Mouse (Mus musculus) neural tube, embryonic 15.5 days (tissue): Measurements from ENCODE around the gene Rxra. TPM values are rescaled to one million over a fixed set of nuclear protein-coding genes. Genes with fewer than 3 reads are reported as not detected.
A peak's percentile ranks its signal among the peaks of the same experiment; 100 is the strongest.

Source experiments
- ATAC-seq: fragments of 200-750 bp; cut with Nextera tagmentation; 2 replicates; pipeline ENCODE4 v1.8.0; 2017; ENCODE audit warnings: mild to moderate bottlenecking, moderate TSS enrichment, moderate library complexity; ENCODE audit not compliant: low FRiP score
- H3K27ac ChIP-seq: fragments of 300-500 bp; sonication (generic); replicated peaks from 2 replicates; pipeline ENCODE4 v1.5.1; 2015; ENCODE audit warnings: mild to moderate bottlenecking, inconsistent platforms
- H3K27me3 ChIP-seq: fragments of 300-500 bp; sonication (generic); replicated peaks from 2 replicates; pipeline ENCODE4 v1.6.1; 2015; ENCODE audit warnings: inconsistent platforms
- H3K36me3 ChIP-seq: fragments of 300-500 bp; sonication (generic); 2 replicates; pipeline ENCODE4 v1.6.1; 2015; ENCODE audit warnings: inconsistent platforms
- H3K4me1 ChIP-seq: fragments of 300-500 bp; sonication (generic); 2 replicates; pipeline ENCODE4 v1.6.1; 2015; ENCODE audit warnings: inconsistent platforms
- H3K4me2 ChIP-seq: fragments of 300-500 bp; sonication (generic); 2 replicates; pipeline ENCODE4 v1.6.1; 2015; ENCODE audit warnings: inconsistent platforms, mild to moderate bottlenecking, moderate library complexity
- H3K4me3 ChIP-seq: fragments of 300-500 bp; sonication (generic); replicated peaks from 2 replicates; pipeline ENCODE4 v1.5.1; 2015; ENCODE audit warnings: mild to moderate bottlenecking, inconsistent platforms
- H3K9ac ChIP-seq: fragments of 300-500 bp; sonication (generic); replicated peaks from 2 replicates; pipeline ENCODE4 v1.6.1; 2015; ENCODE audit warnings: mild to moderate bottlenecking, inconsistent platforms
- H3K9me3 ChIP-seq: fragments of 300-500 bp; sonication (generic); replicated peaks from 2 replicates; pipeline ENCODE4 v1.6.1; 2016; ENCODE audit warnings: inconsistent platforms
- WGBS: fragments of 180-500 bp; shearing (Covaris S2); methylation state at CpG from one replicate; pipeline ENCODE4 v1.1.7; 2015; ENCODE audit warnings: mixed read lengths; 5-methylcytosine and 5-hydroxymethylcytosine counted together
- polyA plus RNA-seq: library from polyadenylated mRNA; unstranded; fragments of >200 nt; fragmentation: Nextera tagmentation; extraction: Ambion mirVana; gene quantifications from 2 replicates; pipeline ENCODE4 v1.2.1, GENCODE M21; 2015

Gene Rxra
- polyA plus RNA-seq, 1 experiment from 2014 or later, result 3.6 TPM

- no peak overlapping the region for H3K4me2 ChIP-seq
- ATAC-seq, result no peak
- 88% methylated on average over 4 of the region's 4 CpGs for WGBS
Observed at GRCm38 (mm10) chr2:27729009-27729408, 52.8 kb downstream of the Rxra start.

GRCm38 (mm10) chr2:27730002-27730905, 54.0 kb downstream of the Rxra start:
- WGBS, result 73% methylated on average over 13 of the region's 13 CpGs
- Histone ChIP-seq H3K27ac (no peak overlapping the region), H3K4me1 (peaks cover 38% of the 10 kb centered on the region), H3K9me3 (no peaks in the 10 kb centered on the region), H3K9ac (no peak overlapping the region), H3K4me2 (no peak overlapping the region), H3K27me3 (no peaks in the 10 kb centered on the region), H3K4me3 (no peak overlapping the region), H3K36me3 (no peaks in the 10 kb centered on the region)
- no peak for ATAC-seq

More at GRCm38 (mm10) chr2:27729009-27729408, 52.8 kb downstream of the Rxra start:
- Histone ChIP-seq H3K27ac (no peak overlapping the region), H3K4me1 (peaks cover 28% of the 10 kb centered on the region), H3K27me3 (no peaks in the 10 kb centered on the region), H3K9me3 (no peaks in the 10 kb centered on the region), H3K36me3 (no peaks in the 10 kb centered on the region), H3K9ac (no peak overlapping the region), H3K4me3 (no peak overlapping the region)

- Histone ChIP-seq H3K4me2 (no peak overlapping the region), H3K4me3 (no peak overlapping the region), H3K9me3 (no peaks in the 10 kb centered on the region), H3K9ac (no peak overlapping the region), H3K27ac (no peak overlapping the region), H3K27me3 (no peaks in the 10 kb centered on the region), H3K36me3 (no peaks in the 10 kb centered on the region), H3K4me1 (peaks cover 33% of the 10 kb centered on the region)
- ATAC-seq, result no peak
- 69% methylated on average over 2 of the region's 2 CpGs for WGBS
Observed at GRCm38 (mm10) chr2:27733021-27733420, 56.8 kb downstream of the Rxra start.

GRCm38 (mm10) chr2:27734328-27734727, 58.1 kb downstream of the Rxra start:
- no peak for ATAC-seq
- Histone ChIP-seq H3K27me3 (no peaks in the 10 kb centered on the region), H3K9ac (no peak overlapping the region), H3K36me3 (no peaks in the 10 kb centered on the region), H3K4me1 (peaks cover 41% of the 10 kb centered on the region), H3K4me3 (no peak overlapping the region), H3K27ac (peak overlapping the region; percentile 11; the same call in 1 of the 2 replicates), H3K4me2 (no peak overlapping the region), H3K9me3 (no peaks in the 10 kb centered on the region)
- WGBS, result 0% methylated on average over 1 of the region's 1 CpGs

DNA sequence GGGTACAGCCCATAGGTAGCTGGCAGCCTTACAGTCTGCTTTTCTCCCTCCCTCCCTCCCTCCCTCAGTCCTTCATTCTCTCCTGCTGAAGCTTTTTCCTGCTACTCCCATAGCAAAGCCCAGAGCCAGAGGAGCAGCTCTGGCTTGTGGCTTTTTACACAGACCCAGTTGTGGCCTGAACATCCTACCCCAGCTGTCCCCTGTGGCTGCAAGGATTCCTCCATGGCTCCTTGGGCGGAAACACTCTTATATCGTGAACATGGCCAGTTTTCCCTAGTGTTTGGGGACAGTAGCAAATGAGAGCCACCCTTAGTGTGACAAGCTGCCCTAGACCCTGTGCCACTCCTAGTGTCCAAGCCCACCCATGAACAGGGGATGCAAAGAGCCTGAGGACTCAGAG, 58.6 kb downstream of the Rxra start:
- WGBS, result 89% methylated on average over 2 of the region's 2 CpGs
- Histone ChIP-seq H3K4me3 (no peak overlapping the region), H3K27ac (peak overlapping the region; percentile 11; the same call in 1 of the 2 replicates), H3K4me1 (peaks cover 46% of the 10 kb centered on the region), H3K9ac (no peak overlapping the region), H3K9me3 (no peaks in the 10 kb centered on the region), H3K4me2 (no peak overlapping the region), H3K36me3 (no peaks in the 10 kb centered on the region), H3K27me3 (no peaks in the 10 kb centered on the region)
- no peak for ATAC-seq

DNA sequence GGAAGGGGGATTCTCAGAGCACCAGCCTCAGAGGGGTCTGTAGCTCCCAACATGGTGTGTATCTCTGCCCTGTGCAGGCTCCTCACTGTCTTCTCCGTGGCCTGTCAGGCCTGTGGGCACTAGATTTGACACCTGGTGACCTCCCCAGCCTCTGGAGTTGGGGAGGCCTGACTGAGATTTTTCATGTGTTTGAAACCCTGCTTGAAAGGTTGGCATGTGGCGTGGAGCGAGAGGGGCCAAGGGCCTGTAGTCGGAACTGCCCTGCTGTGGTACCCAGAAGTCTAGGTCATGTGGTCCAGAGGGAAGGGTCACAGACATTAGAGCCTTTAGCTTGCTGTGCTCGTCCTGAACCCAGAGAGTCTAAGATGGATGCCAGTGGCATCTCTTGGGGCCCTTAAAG, 60.6 kb downstream of the Rxra start:
- Histone ChIP-seq H3K9ac (no peak overlapping the region), H3K4me3 (no peak overlapping the region), H3K4me1 (peaks cover 61% of the 10 kb centered on the region), H3K9me3 (no peaks in the 10 kb centered on the region), H3K36me3 (no peaks in the 10 kb centered on the region), H3K27ac (no peak overlapping the region), H3K27me3 (no peaks in the 10 kb centered on the region), H3K4me2 (no peak overlapping the region)
- ATAC-seq, result no peak
- WGBS, result 92% methylated on average over 5 of the region's 5 CpGs

DNA sequence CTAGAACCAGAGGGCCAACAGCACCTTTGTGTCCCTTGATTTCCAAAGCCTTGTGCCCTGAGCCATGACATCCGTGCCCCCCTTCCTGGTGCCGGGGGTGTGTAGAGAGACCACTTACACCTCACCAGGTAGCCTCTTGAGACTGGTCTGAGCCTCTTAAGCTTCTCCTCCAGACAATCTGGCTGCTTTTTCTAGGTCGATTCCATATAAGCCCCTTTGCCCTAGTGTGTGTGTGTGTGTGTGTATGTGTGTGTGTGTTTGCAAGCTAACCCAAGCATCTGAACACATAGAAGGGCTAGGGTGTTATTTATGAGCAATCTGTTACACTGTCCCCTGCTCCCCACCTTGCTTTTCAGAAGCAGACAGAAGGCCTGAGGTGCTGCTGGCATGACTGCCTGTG, 62.2 kb downstream of the Rxra start:
- no peak overlapping the region for H3K4me3 ChIP-seq
- peaks cover 45% of the 10 kb centered on the region for H3K4me1 ChIP-seq
- H3K36me3 ChIP-seq, result no peaks in the 10 kb centered on the region
- no peak overlapping the region for H3K9ac ChIP-seq
- WGBS, result 88% methylated on average over 3 of the region's 3 CpGs
- H3K9me3 ChIP-seq, result no peaks in the 10 kb centered on the region
- H3K27ac ChIP-seq, result no peak overlapping the region
- H3K4me2 ChIP-seq, result no peak overlapping the region
- ATAC-seq, result no peak
- no peaks in the 10 kb centered on the region for H3K27me3 ChIP-seq

DNA sequence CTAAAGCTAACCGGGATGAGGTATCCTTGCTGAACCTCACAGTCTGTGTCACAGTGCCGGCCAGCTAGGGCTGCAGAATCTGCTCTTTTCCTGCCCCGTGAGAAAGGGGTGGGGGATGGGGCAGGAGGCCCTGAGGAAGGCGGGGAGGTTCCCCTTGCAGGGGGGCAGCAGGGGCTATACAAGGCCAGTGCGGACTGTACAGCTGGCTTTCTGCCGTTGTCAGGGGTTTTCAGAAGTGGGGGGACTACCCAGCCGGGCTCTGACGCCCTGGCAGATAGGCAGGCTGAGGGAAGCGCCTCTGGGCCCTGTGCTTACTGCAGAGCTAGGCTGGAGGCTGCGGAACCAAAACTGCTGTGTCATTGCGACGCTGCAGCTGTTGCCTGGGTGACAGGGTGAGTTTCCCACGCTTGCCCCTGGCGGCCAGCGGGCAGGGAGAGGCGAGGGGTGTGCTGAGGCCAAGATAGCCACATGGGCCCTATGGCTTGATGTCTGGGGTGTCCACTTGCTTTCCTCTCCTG, 63.9 kb downstream of the Rxra start:
- Histone ChIP-seq H3K9ac (no peak overlapping the region), H3K4me1 (peaks cover 43% of the 10 kb centered on the region), H3K4me3 (no peak overlapping the region), H3K27ac (peak overlapping the region; percentile 52), H3K27me3 (no peaks in the 10 kb centered on the region), H3K36me3 (no peaks in the 10 kb centered on the region), H3K4me2 (peak overlapping the region; percentile 28), H3K9me3 (no peaks in the 10 kb centered on the region)
- WGBS, result 3% methylated on average over 16 of the region's 16 CpGs
- ATAC-seq, result peak; percentile 81

- H3K27me3 ChIP-seq, result no peaks in the 10 kb centered on the region
- H3K9me3 ChIP-seq, result no peaks in the 10 kb centered on the region
- ATAC-seq, result no peak
- no peak overlapping the region for H3K27ac ChIP-seq
- H3K36me3 ChIP-seq, result no peaks in the 10 kb centered on the region
- peaks cover 67% of the 10 kb centered on the region for H3K4me1 ChIP-seq
- WGBS, result 100% methylated on average over 1 of the region's 1 CpGs
- no peak overlapping the region for H3K9ac ChIP-seq
- no peak overlapping the region for H3K4me3 ChIP-seq
- no peak overlapping the region for H3K4me2 ChIP-seq
Observed at GRCm38 (mm10) chr2:27743177-27743576, 66.9 kb downstream of the Rxra start.

GRCm38 (mm10) chr2:27743863-27744611, 67.8 kb downstream of the Rxra start:
- no peaks in the 10 kb centered on the region for H3K27me3 ChIP-seq
- no peak overlapping the region for H3K4me3 ChIP-seq
- ATAC-seq, result no peak
- WGBS, result 88% methylated on average over 7 of the region's 7 CpGs
- no peaks in the 10 kb centered on the region for H3K9me3 ChIP-seq
- no peak overlapping the region for H3K27ac ChIP-seq
- peaks cover 60% of the 10 kb centered on the region for H3K4me1 ChIP-seq
- H3K9ac ChIP-seq, result no peak overlapping the region
- no peak overlapping the region for H3K4me2 ChIP-seq
- H3K36me3 ChIP-seq, result no peaks in the 10 kb centered on the region

DNA sequence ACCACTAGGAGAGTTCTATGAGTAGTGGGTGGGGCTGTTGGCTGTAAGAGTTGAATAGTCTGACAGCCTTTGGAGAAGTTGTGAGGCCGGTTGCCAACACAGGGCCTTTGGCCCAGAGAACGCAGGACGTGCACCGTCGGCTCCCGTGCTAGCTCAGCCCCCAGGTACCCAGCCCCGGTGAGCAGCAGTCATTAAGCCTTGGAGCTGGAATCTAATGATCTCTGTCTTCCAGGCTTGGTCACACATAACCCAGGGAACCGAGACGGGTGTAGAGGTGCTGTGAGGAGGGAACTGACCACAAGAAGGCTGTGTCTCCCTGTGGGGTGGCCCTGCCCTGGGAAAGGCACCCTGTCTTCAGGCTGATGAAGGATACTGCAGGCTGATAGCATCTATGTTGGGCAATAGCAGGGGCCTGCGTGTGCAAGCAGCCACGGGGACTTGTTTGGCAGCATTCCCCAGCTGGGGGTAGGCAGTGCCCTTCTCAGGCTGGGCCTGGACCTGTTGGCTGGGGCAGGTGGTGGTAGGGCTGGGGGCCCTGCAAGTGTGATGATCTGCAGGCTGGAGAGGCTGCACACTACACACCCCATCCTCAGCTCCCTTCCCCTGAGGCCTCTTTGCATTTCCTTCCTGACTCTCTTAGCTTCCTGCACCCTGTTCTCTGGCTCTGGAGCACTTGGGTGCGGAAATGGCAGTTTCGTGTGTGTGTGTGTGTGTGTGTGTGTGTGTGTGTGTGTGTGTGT, 68.5 kb downstream of the Rxra start:
- peaks cover 53% of the 10 kb centered on the region for H3K4me1 ChIP-seq
- H3K9ac ChIP-seq, result 0 out of 2 replicates have a peak overlapping the region, but pooled peaks have one; percentile 18
- no peaks in the 10 kb centered on the region for H3K9me3 ChIP-seq
- WGBS, result 70% methylated on average over 13 of the region's 13 CpGs
- no peak overlapping the region for H3K27ac ChIP-seq
- no peak overlapping the region for H3K4me2 ChIP-seq
- H3K4me3 ChIP-seq, result no peak overlapping the region
- H3K36me3 ChIP-seq, result no peaks in the 10 kb centered on the region
- no peak for ATAC-seq
- no peaks in the 10 kb centered on the region for H3K27me3 ChIP-seq
